Mouse (Mus musculus): ENCODE measurements around the gene Cand1. TPM values are rescaled to one million over a fixed set of nuclear protein-coding genes. Genes with fewer than 3 reads are reported as not detected.

Gene Cand1
- polyA plus RNA-seq, 1 experiment from 2014 or later = 32.6 TPM

GRCm38 (mm10) chr10:119238985-119239631 is 747 bp downstream of the Cand1 start:
- WGBS = 0% methylated on average over 54 of the region's 54 CpGs
- Histone ChIP-seq H3K36me3 (ENCODE audit: insufficient read depth, low read length) (0 out of 2 replicates have a peak, but pooled peaks cover 7% of the 10 kb centered on the region), H3K27me3 (ENCODE audit: insufficient read depth, low read length) (no peaks in the 10 kb centered on the region), H3K4me1 (replicated peaks; ENCODE audit: insufficient read depth, low read length) (peaks cover 4% of the 10 kb centered on the region), H3K4me2 (ENCODE audit: low read length) (peak overlapping the region; percentile 76), H3K27ac (peak overlapping the region; percentile 98), H3K4me3 (replicated peaks; ENCODE audit: low read depth, low read length) (peak overlapping the region; percentile 98), H3K9me3 (replicated peaks; ENCODE audit: low read length) (no peaks in the 10 kb centered on the region), H3K9ac (ENCODE audit: low read depth, low read length) (peak overlapping the region; percentile 92)
- DNase-seq (ENCODE audit: low spot score) (peak; percentile 66), ATAC-seq (replicated peaks; ENCODE audit: low FRiP score, low read depth) (peak; percentile 37)
- no peak; the same call in 1 of the 2 replicates for TF ChIP-seq CTCF (IDR thresholded peaks at IDR 0.05; ENCODE audit: low read depth)

- WGBS = 63% methylated on average over 5 of the region's 5 CpGs
- peak; percentile 11 for DNase-seq (ENCODE audit: low spot score)
Measured at GRCm38 (mm10) chr10:119231526-119231925, 8.3 kb downstream of the Cand1 start.

GRCm38 (mm10) chr10:119230703-119231102 is 9.2 kb downstream of the Cand1 start:
- H3K27me3 ChIP-seq (ENCODE audit: insufficient read depth, low read length) = no peaks in the 10 kb centered on the region
- H3K4me3 ChIP-seq (replicated peaks; ENCODE audit: low read depth, low read length) = no peak overlapping the region
- no peaks in the 10 kb centered on the region for H3K9me3 ChIP-seq (replicated peaks; ENCODE audit: low read length)
- H3K4me1 ChIP-seq (replicated peaks; ENCODE audit: insufficient read depth, low read length) = peaks cover 14% of the 10 kb centered on the region
- H3K36me3 ChIP-seq (ENCODE audit: insufficient read depth, low read length) = peaks cover 10% of the 10 kb centered on the region; the same call in 1 of the 2 replicates
- H3K9ac ChIP-seq (ENCODE audit: low read depth, low read length) = no peak overlapping the region
- WGBS = 81% methylated on average over 4 of the region's 4 CpGs
- no peak overlapping the region for H3K27ac ChIP-seq
- 0 out of 2 replicates have a peak overlapping the region, but pooled peaks have one; percentile 13 for H3K4me2 ChIP-seq (ENCODE audit: low read length)
- ATAC-seq (replicated peaks; ENCODE audit: low FRiP score, low read depth) (no peak), DNase-seq (ENCODE audit: low spot score) (no peak)
- no peak for TF ChIP-seq CTCF (IDR thresholded peaks at IDR 0.05; ENCODE audit: low read depth)

More at GRCm38 (mm10) chr10:119231526-119231925, 8.3 kb downstream of the Cand1 start:
- ATAC-seq (replicated peaks; ENCODE audit: low FRiP score, low read depth) = no peak
- no peak overlapping the region for H3K4me2 ChIP-seq (ENCODE audit: low read length)
- H3K27ac ChIP-seq = no peak overlapping the region
- peaks cover 14% of the 10 kb centered on the region for H3K4me1 ChIP-seq (replicated peaks; ENCODE audit: insufficient read depth, low read length)
- no peak overlapping the region for H3K4me3 ChIP-seq (replicated peaks; ENCODE audit: low read depth, low read length)
- TF ChIP-seq CTCF (IDR thresholded peaks at IDR 0.05; ENCODE audit: low read depth) = no peak
- no peaks in the 10 kb centered on the region for H3K27me3 ChIP-seq (ENCODE audit: insufficient read depth, low read length)
- 0 out of 2 replicates have a peak, but pooled peaks cover 7% of the 10 kb centered on the region for H3K36me3 ChIP-seq (ENCODE audit: insufficient read depth, low read length)
- no peaks in the 10 kb centered on the region for H3K9me3 ChIP-seq (replicated peaks; ENCODE audit: low read length)
- H3K9ac ChIP-seq (ENCODE audit: low read depth, low read length) = no peak overlapping the region

GRCm38 (mm10) chr10:119230074-119230669 is 9.7 kb downstream of the Cand1 start:
- TF ChIP-seq CTCF (IDR thresholded peaks at IDR 0.05; ENCODE audit: low read depth) = no peak
- H3K27ac ChIP-seq = peak overlapping the region; percentile 26; the same call in 1 of the 2 replicates
- no peaks in the 10 kb centered on the region for H3K9me3 ChIP-seq (replicated peaks; ENCODE audit: low read length)
- peaks cover 9% of the 10 kb centered on the region; the same call in 1 of the 2 replicates for H3K36me3 ChIP-seq (ENCODE audit: insufficient read depth, low read length)
- peak; percentile 54 for DNase-seq (ENCODE audit: low spot score)
- ATAC-seq (replicated peaks; ENCODE audit: low FRiP score, low read depth) = peak; percentile 69; the same call in 1 of the 2 replicates
- peak overlapping the region; percentile 13; the same call in 1 of the 2 replicates for H3K4me2 ChIP-seq (ENCODE audit: low read length)
- no peak overlapping the region for H3K9ac ChIP-seq (ENCODE audit: low read depth, low read length)
- 21% methylated on average over 5 of the region's 5 CpGs for WGBS
- H3K4me1 ChIP-seq (replicated peaks; ENCODE audit: insufficient read depth, low read length) = peaks cover 14% of the 10 kb centered on the region
- H3K27me3 ChIP-seq (ENCODE audit: insufficient read depth, low read length) = no peaks in the 10 kb centered on the region
- no peak overlapping the region for H3K4me3 ChIP-seq (replicated peaks; ENCODE audit: low read depth, low read length)

GRCm38 (mm10) chr10:119223686-119224085 is 16.2 kb downstream of the Cand1 start:
- H3K36me3 ChIP-seq (ENCODE audit: insufficient read depth, low read length) = peaks cover 21% of the 10 kb centered on the region; the same call in 1 of the 2 replicates
- no peak for ATAC-seq (replicated peaks; ENCODE audit: low FRiP score, low read depth)
- no peaks in the 10 kb centered on the region for H3K4me1 ChIP-seq (replicated peaks; ENCODE audit: insufficient read depth, low read length)
- no peaks in the 10 kb centered on the region for H3K9me3 ChIP-seq (replicated peaks; ENCODE audit: low read length)
- 68% methylated on average over 4 of the region's 4 CpGs for WGBS
- no peak overlapping the region for H3K27ac ChIP-seq
- H3K4me2 ChIP-seq (ENCODE audit: low read length) = no peak overlapping the region
- no peak for TF ChIP-seq CTCF (IDR thresholded peaks at IDR 0.05; ENCODE audit: low read depth)
- no peak for DNase-seq (ENCODE audit: low spot score)
- no peaks in the 10 kb centered on the region for H3K27me3 ChIP-seq (ENCODE audit: insufficient read depth, low read length)
- no peak overlapping the region for H3K4me3 ChIP-seq (replicated peaks; ENCODE audit: low read depth, low read length)
- H3K9ac ChIP-seq (ENCODE audit: low read depth, low read length) = no peak overlapping the region

GRCm38 (mm10) chr10:119221631-119222030 is 18.2 kb downstream of the Cand1 start:
- 64% methylated on average over 5 of the region's 5 CpGs for WGBS
- H3K4me3 ChIP-seq (replicated peaks; ENCODE audit: low read depth, low read length) = no peak overlapping the region
- H3K36me3 ChIP-seq (ENCODE audit: insufficient read depth, low read length) = peaks cover 32% of the 10 kb centered on the region
- TF ChIP-seq CTCF (IDR thresholded peaks at IDR 0.05; ENCODE audit: low read depth) = no peak
- H3K4me1 ChIP-seq (replicated peaks; ENCODE audit: insufficient read depth, low read length) = no peaks in the 10 kb centered on the region
- H3K4me2 ChIP-seq (ENCODE audit: low read length) = no peak overlapping the region
- H3K9me3 ChIP-seq (replicated peaks; ENCODE audit: low read length) = no peaks in the 10 kb centered on the region
- no peak overlapping the region for H3K9ac ChIP-seq (ENCODE audit: low read depth, low read length)
- no peak overlapping the region for H3K27ac ChIP-seq
- ATAC-seq (replicated peaks; ENCODE audit: low FRiP score, low read depth) (no peak), DNase-seq (ENCODE audit: low spot score) (no peak)
- no peaks in the 10 kb centered on the region for H3K27me3 ChIP-seq (ENCODE audit: insufficient read depth, low read length)

Measured in kidney, postnatal 0 days (tissue).